Mouse (Mus musculus) cortical plate, adult 2 months (tissue): ENCODE data around the gene Gm9936.

ENCODE experiments used
- CTCF ChIP-seq: fragments of 200-500 bp; IDR thresholded peaks from 2 replicates; pipeline ENCODE4 v1.5.1; 2011; ENCODE audit warnings: mild to moderate bottlenecking, control low read depth, low read length; ENCODE audit not compliant: insufficient read depth; ENCODE audit errors: extremely low read depth
- POLR2A ChIP-seq: fragments of 200-500 bp; IDR thresholded peaks from 2 replicates; pipeline ENCODE4 v1.6.1; 2011; ENCODE audit warnings: mild to moderate bottlenecking, low read length, control low read depth; ENCODE audit not compliant: insufficient read depth; ENCODE audit errors: extremely low read depth

DNA sequence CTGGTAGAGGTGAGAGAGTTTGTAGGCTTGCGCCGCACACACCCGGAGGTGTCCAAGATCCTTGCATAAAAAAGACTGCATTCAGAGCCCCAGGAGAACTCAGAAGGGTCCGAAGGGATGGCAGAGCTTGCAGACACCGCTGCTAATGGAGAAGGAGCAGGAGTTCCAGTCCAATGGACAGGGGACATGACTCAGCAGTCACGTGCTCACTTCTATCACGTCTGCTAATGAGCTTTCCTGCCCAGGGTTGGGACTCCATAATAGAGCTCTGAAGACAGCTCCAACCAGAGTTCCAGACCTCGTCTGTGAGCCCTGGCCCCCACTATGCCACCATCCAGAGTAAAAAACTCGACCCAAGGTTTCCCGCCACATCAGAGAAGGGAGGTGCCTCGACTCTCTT is 40.4 kb downstream of the Gm9936 start:
- TF ChIP-seq POLR2A (no peak), CTCF (no peak)
